In genomic region chrX:101638856-101639255, GRCm38 (mm10) we compare ENCODE assay signal across 8 mouse cellular contexts. TPM values are rescaled to one million over a fixed set of nuclear protein-coding genes. Genes with fewer than 3 reads are reported as not detected.
DNase-seq lines count a peak whose midpoint lies in the region; ATAC-seq lines count a peak whose summit lies in the region.

No protein-coding gene starts in this region.

- H3K9me3 ChIP-seq in lung, embryonic 16.5 days (ENCODE audit: control insufficient read depth, low read length) = no peaks in the 10 kb centered on the region
- H3K9me3 ChIP-seq in embryonic facial prominence, embryonic 14.5 days (ENCODE audit: control insufficient read depth, low read length) = no peaks in the 10 kb centered on the region
- H3K9me3 ChIP-seq in intestine, embryonic 16.5 days (ENCODE audit: control insufficient read depth, low read length) = no peaks in the 10 kb centered on the region
- no peaks in the 10 kb centered on the region for H3K9me3 ChIP-seq in neural tube, embryonic 15.5 days (replicated peaks)

- peak overlapping the region; percentile 50 for H3K4me2 ChIP-seq in lung, embryonic 16.5 days (ENCODE audit: low read depth, low read length)
- H3K4me2 ChIP-seq in embryonic facial prominence, embryonic 14.5 days (ENCODE audit: low read depth, low read length) = peak overlapping the region; percentile 49
- peak overlapping the region; percentile 48 for H3K4me2 ChIP-seq in intestine, embryonic 16.5 days (ENCODE audit: low read depth, low read length)
- H3K4me2 ChIP-seq in neural tube, embryonic 15.5 days = peak overlapping the region; percentile 53

- peak overlapping the region; percentile 66 for H3K4me3 ChIP-seq in lung, embryonic 16.5 days (ENCODE audit: low read length)
- H3K4me3 ChIP-seq in embryonic facial prominence, embryonic 14.5 days (ENCODE audit: low read depth, low read length) = peak overlapping the region; percentile 66
- H3K4me3 ChIP-seq in intestine, embryonic 16.5 days (ENCODE audit: low read length) = peak overlapping the region; percentile 69
- peak overlapping the region; percentile 62 for H3K4me3 ChIP-seq in neural tube, embryonic 15.5 days (replicated peaks)

- ATAC-seq in lung, embryonic 16.5 days (ENCODE audit: low read depth) = no peak
- no peak for ATAC-seq in embryonic facial prominence, embryonic 14.5 days (ENCODE audit: low read depth)
- no peak for ATAC-seq in intestine, embryonic 16.5 days
- ATAC-seq in neural tube, embryonic 15.5 days (ENCODE audit: low FRiP score) = no peak
- ATAC-seq in cerebellum, adult (ENCODE audit: insufficient number of reproducible peaks, low FRiP score, low TSS enrichment) = no peak

- H3K9ac ChIP-seq in lung, embryonic 16.5 days (ENCODE audit: low read length) = peak overlapping the region; percentile 57
- H3K9ac ChIP-seq in embryonic facial prominence, embryonic 14.5 days (ENCODE audit: low read depth, low read length) = no peak overlapping the region; the same call in 1 of the 2 replicates
- peak overlapping the region; percentile 54 for H3K9ac ChIP-seq in intestine, embryonic 16.5 days (ENCODE audit: low read depth, low read length)
- no peak overlapping the region for H3K9ac ChIP-seq in neural tube, embryonic 15.5 days (replicated peaks)

- DNase-seq in lung, postnatal 10 days = no peak
- peak; percentile 1 for DNase-seq in embryonic facial prominence, embryonic 14.5 days (ENCODE audit: low spot score)
- no peak for DNase-seq in layer of hippocampus, adult 9-10 months (ENCODE audit: low spot score)
- DNase-seq in frontal cortex, postnatal 25 days (ENCODE audit: low spot score in 2 of 2) = no peak

- H3K27ac ChIP-seq in lung, embryonic 16.5 days (ENCODE audit: low read length) = peak overlapping the region; percentile 65
- peak overlapping the region; percentile 74; the same call in 1 of the 2 replicates for H3K27ac ChIP-seq in embryonic facial prominence, embryonic 14.5 days (replicated peaks; ENCODE audit: low read depth, low read length)
- H3K27ac ChIP-seq in intestine, embryonic 16.5 days (ENCODE audit: low read length) = peak overlapping the region; percentile 48
- no peak overlapping the region for H3K27ac ChIP-seq in neural tube, embryonic 15.5 days (replicated peaks)

- peaks cover 2% of the 10 kb centered on the region for H3K27me3 ChIP-seq in lung, embryonic 16.5 days (ENCODE audit: control insufficient read depth, insufficient read depth, low read depth, low read length)
- H3K27me3 ChIP-seq in embryonic facial prominence, embryonic 14.5 days (replicated peaks; ENCODE audit: control insufficient read depth, insufficient read depth, low read length) = peaks cover 23% of the 10 kb centered on the region
- peaks cover 5% of the 10 kb centered on the region; the same call in 1 of the 2 replicates for H3K27me3 ChIP-seq in intestine, embryonic 16.5 days (replicated peaks; ENCODE audit: control insufficient read depth, insufficient read depth, low read length)
- 0 out of 2 replicates have a peak, but pooled peaks cover 8% of the 10 kb centered on the region for H3K27me3 ChIP-seq in neural tube, embryonic 15.5 days (replicated peaks)

- H3K36me3 ChIP-seq in lung, embryonic 16.5 days (ENCODE audit: control insufficient read depth, insufficient read depth, low read length) = no peaks in the 10 kb centered on the region
- peaks cover 2% of the 10 kb centered on the region; the same call in 1 of the 2 replicates for H3K36me3 ChIP-seq in embryonic facial prominence, embryonic 14.5 days (ENCODE audit: control insufficient read depth, insufficient read depth, low read length)
- H3K36me3 ChIP-seq in intestine, embryonic 16.5 days (ENCODE audit: control insufficient read depth, insufficient read depth, low read length) = no peaks in the 10 kb centered on the region
- H3K36me3 ChIP-seq in neural tube, embryonic 15.5 days = no peaks in the 10 kb centered on the region

- no peaks in the 10 kb centered on the region for H3K4me1 ChIP-seq in lung, embryonic 16.5 days (replicated peaks; ENCODE audit: control insufficient read depth, insufficient read depth, low read length)
- 0 out of 2 replicates have a peak, but pooled peaks cover 5% of the 10 kb centered on the region for H3K4me1 ChIP-seq in embryonic facial prominence, embryonic 14.5 days (ENCODE audit: control insufficient read depth, insufficient read depth, low read length)
- H3K4me1 ChIP-seq in intestine, embryonic 16.5 days (ENCODE audit: control insufficient read depth, insufficient read depth, low read length) = no peaks in the 10 kb centered on the region; the same call in 1 of the 2 replicates
- peaks cover 12% of the 10 kb centered on the region for H3K4me1 ChIP-seq in neural tube, embryonic 15.5 days

- 21% methylated on average over 3 of the region's 3 CpGs for WGBS in lung, embryonic 16.5 days
- 31% methylated on average over 3 of the region's 3 CpGs for WGBS in embryonic facial prominence, embryonic 14.5 days
- 21% methylated on average over 3 of the region's 3 CpGs for WGBS in intestine, embryonic 16.5 days
- 29% methylated on average over 3 of the region's 3 CpGs for whole genome bisulfite sequencing in neural tube, embryonic 15.5 days

RNA-seq across cellular contexts. Expression of gene Ogt, which starts 1.0 kb away (rescaled TPM):
- 149 and 150 TPM in 2 replicates for polyA plus RNA-seq in lung, embryonic 16.5 days (2015; fragmentation: Nextera tagmentation; extraction: Ambion mirVana)
- polyA plus RNA-seq in embryonic facial prominence, embryonic 14.5 days (2014; fragmentation: Nextera tagmentation; extraction: Ambion mirVana) = 182 and 200 TPM in 2 replicates
- 94.0 and 96.5 TPM in 2 replicates for polyA plus RNA-seq in intestine, embryonic 16.5 days (2015; fragmentation: Nextera tagmentation; extraction: Ambion mirVana)
- polyA plus RNA-seq in neural tube, embryonic 15.5 days (2015; fragmentation: Nextera tagmentation; extraction: Ambion mirVana) = 165 and 168 TPM in 2 replicates

Comparison
In these comparisons a context has a peak if more than half of its experiments do, and no peak if none do; other contexts are left out.
1. H3K9ac ChIP-seq: peak in lung, embryonic 16.5 days (single experiment) and intestine, embryonic 16.5 days (single experiment); none in embryonic facial prominence, embryonic 14.5 days (single experiment) and neural tube, embryonic 15.5 days (single experiment).
2. Peak in every context shown above with its lines, with median percentiles within 50 percentile points of each other: H3K4me2 ChIP-seq and H3K4me3 ChIP-seq.